Mouse (Mus musculus) hindbrain, embryonic 14.5 days (tissue): ENCODE data around the gene Adora1. TPM values are rescaled to one million over a fixed set of nuclear protein-coding genes. Genes with fewer than 3 reads are reported as not detected.

Experiments used
- ATAC-seq: fragments of 200-750 bp; cut with Nextera tagmentation; 2 replicates; pipeline ENCODE4 v1.8.0; 2017; ENCODE audit warnings: moderate number of reproducible peaks, mild to moderate bottlenecking, moderate TSS enrichment, moderate library complexity; ENCODE audit not compliant: low FRiP score
- DNase-seq: peaks from one replicate; pipeline ENCODE4 v3.0.0-alpha.2; 2015; ENCODE audit warnings: low spot score
- H3K27ac ChIP-seq: fragments of 300-500 bp; sonication (generic); 2 replicates; pipeline ENCODE4 v1.5.1; 2014; ENCODE audit warnings: mild to moderate bottlenecking, moderate library complexity
- H3K27me3 ChIP-seq: fragments of 300-500 bp; sonication (generic); 2 replicates; pipeline ENCODE4 v1.6.1; 2014; ENCODE audit warnings: mild to moderate bottlenecking, low read length, mixed read lengths; ENCODE audit not compliant: control insufficient read depth, insufficient read depth
- H3K36me3 ChIP-seq: fragments of 300-500 bp; sonication (generic); replicated peaks from 2 replicates; pipeline ENCODE4 v1.6.1; 2014; ENCODE audit not compliant: control insufficient read depth, insufficient read depth
- H3K4me1 ChIP-seq: fragments of 300-500 bp; sonication (generic); replicated peaks from 2 replicates; pipeline ENCODE4 v1.6.1; 2014; ENCODE audit warnings: antibody characterized with exemption, low read length, mixed read lengths; ENCODE audit not compliant: control insufficient read depth, insufficient read depth
- H3K4me2 ChIP-seq: fragments of 300-500 bp; sonication (generic); replicated peaks from 2 replicates; pipeline ENCODE4 v1.6.1; 2014; ENCODE audit warnings: mild to moderate bottlenecking, moderate library complexity
- H3K4me3 ChIP-seq: fragments of 300-500 bp; sonication (generic); replicated peaks from 2 replicates; pipeline ENCODE4 v1.5.1; 2014; ENCODE audit warnings: mild to moderate bottlenecking, low read length
- H3K9ac ChIP-seq: fragments of 300-500 bp; sonication (generic); 2 replicates; pipeline ENCODE4 v1.6.1; 2014
- H3K9me3 ChIP-seq: fragments of 300-500 bp; sonication (generic); 2 replicates; pipeline ENCODE4 v1.6.1; 2016; ENCODE audit warnings: low read length; ENCODE audit not compliant: control insufficient read depth
- WGBS: fragments of 180-500 bp; shearing (Covaris S2); extraction: QIAGEN DNeasy Blood & Tissue Kit; methylation state at CpG from one replicate; pipeline ENCODE4 v1.1.7; 2014; 5-methylcytosine and 5-hydroxymethylcytosine counted together
- polyA plus RNA-seq: library from polyadenylated mRNA; unstranded; fragments of >200 nt; fragmentation: Nextera tagmentation; extraction: Ambion mirVana; gene quantifications from 2 replicates; pipeline ENCODE4 v1.2.1, GENCODE M21; 2014

Gene Adora1
- polyA plus RNA-seq = 13.0 and 14.9 TPM in 2 replicates

DNA sequence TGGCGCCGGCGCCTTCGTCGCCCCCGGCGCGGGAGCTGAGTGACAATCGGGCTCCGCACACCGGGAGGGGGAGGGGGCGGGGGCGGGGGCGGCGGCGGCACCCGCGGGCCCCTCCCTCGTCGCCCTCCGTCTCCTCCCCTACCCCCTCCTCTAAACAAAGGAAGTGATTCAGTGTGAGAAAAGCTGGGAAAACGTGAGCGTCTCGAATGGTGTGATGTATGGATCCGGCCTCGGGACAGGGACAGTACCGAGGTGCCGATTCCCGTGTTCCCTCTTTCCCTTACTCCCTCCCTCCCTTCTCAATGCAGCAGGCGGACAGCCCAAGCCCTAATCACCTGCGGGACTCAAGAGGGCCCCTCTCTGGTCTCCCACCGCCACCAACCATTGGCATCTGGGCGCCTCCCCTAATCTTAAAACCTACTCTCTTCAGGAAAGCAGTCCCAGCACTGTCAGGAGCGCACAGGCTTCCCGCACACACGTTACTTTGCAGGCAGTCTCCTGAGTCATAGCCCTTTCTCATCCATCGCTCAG, at the start of gene Adora1:
Gene Adora1 (minus strand): TSS at position 41 of the 531 bp plus-strand sequence.
- WGBS = under 1% methylated on average over 28 of the region's 37 CpGs
- no peaks in the 10 kb centered on the region for H3K36me3 ChIP-seq
- DNase-seq = peak; percentile 48
- no peaks in the 10 kb centered on the region for H3K9me3 ChIP-seq
- ATAC-seq = peak; percentile 21; the same call in 1 of the 2 replicates
- peak within 1 kb of the TSS; percentile 36; the same call in 1 of the 2 replicates for H3K27ac ChIP-seq
- H3K4me3 ChIP-seq = peak within 1 kb of the TSS; percentile 56
- H3K4me2 ChIP-seq = peak within 1 kb of the TSS; percentile 92
- peaks cover 27% of the 10 kb centered on the region for H3K4me1 ChIP-seq
- peaks cover 27% of the 10 kb centered on the region for H3K27me3 ChIP-seq
- peak within 1 kb of the TSS; percentile 68 for H3K9ac ChIP-seq

DNA sequence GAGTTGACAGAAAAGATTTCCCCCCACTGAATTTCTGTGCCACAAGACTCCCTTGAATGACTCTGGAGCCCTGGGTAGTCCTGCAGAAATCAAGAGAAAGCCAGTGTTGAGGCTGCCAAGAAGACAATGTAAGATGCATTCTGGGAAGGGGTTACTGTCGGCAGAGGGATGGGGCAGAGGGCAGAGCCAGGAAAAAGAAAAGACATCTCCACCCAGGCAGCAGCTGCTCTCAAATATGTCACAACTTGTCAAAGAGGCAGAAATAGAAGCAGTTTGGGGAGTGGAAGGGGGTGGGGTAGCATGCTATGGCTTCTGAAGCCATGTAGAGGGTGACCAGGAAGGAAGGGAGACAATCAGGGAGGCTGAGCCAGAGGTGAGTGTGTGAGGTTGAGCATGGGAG, 47.9 kb upstream of the Adora1 start:
- no peak overlapping the region for H3K4me2 ChIP-seq
- ATAC-seq = no peak
- H3K27me3 ChIP-seq = no peaks in the 10 kb centered on the region
- no peak overlapping the region for H3K9ac ChIP-seq
- DNase-seq = no peak
- no peaks in the 10 kb centered on the region for H3K36me3 ChIP-seq
- no peaks in the 10 kb centered on the region for H3K9me3 ChIP-seq
- WGBS = 26% methylated on average over 1 of the region's 1 CpGs
- H3K27ac ChIP-seq = no peak overlapping the region
- no peak overlapping the region for H3K4me3 ChIP-seq
- H3K4me1 ChIP-seq = no peaks in the 10 kb centered on the region

DNA sequence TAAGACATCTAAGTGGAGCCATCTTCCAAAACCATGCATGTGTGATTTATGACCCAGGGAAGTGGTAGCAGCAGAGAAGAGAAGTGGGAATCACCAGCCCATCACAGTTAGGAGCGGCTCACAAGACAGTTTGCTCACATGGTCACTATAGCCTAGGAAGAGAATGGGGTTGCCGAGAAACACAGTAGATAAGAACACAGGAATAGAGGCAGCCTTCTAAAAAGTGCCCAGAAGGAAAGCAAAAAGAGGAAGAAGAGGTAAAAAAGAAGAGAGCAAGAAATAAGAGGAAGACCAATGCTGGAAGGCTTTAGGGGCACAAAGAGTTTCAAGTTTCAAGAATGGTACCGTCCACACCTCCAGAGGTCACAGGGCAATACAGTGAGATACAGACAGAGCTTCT, 47.1 kb upstream of the Adora1 start:
- WGBS = 90% methylated on average over 3 of the region's 3 CpGs
- no peaks in the 10 kb centered on the region for H3K36me3 ChIP-seq
- H3K9ac ChIP-seq = no peak overlapping the region
- H3K4me3 ChIP-seq = no peak overlapping the region
- no peak overlapping the region for H3K27ac ChIP-seq
- no peak overlapping the region for H3K4me2 ChIP-seq
- no peak for ATAC-seq
- no peaks in the 10 kb centered on the region for H3K9me3 ChIP-seq
- no peaks in the 10 kb centered on the region for H3K4me1 ChIP-seq
- no peaks in the 10 kb centered on the region for H3K27me3 ChIP-seq
- no peak for DNase-seq

DNA sequence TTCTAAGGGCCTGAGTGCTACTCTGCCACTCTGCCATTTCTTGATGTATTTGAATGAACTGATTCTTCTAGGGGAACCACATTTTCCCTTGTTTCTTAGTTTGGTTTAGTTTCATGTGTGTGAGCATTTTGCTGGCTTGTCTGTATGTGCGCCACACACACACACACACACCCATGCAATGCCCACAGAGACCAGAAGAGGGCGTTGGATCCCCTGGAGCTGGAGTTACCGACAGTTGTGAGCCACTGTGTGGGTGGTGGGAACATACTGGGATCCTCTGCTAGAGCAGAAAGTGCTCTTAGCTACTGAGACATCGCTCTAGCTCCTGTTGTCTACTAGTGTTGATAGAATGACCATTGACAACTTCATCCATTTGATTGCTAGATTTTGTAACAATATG, 46.3 kb upstream of the Adora1 start:
- ATAC-seq (no peak), DNase-seq (no peak)
- H3K27me3 ChIP-seq = no peaks in the 10 kb centered on the region
- H3K27ac ChIP-seq = no peak overlapping the region
- H3K4me3 ChIP-seq = no peak overlapping the region
- H3K9me3 ChIP-seq = no peaks in the 10 kb centered on the region
- no peak overlapping the region for H3K4me2 ChIP-seq
- no peaks in the 10 kb centered on the region for H3K36me3 ChIP-seq
- no peaks in the 10 kb centered on the region for H3K4me1 ChIP-seq
- H3K9ac ChIP-seq = no peak overlapping the region
- 69% methylated on average over 4 of the region's 4 CpGs for WGBS

DNA sequence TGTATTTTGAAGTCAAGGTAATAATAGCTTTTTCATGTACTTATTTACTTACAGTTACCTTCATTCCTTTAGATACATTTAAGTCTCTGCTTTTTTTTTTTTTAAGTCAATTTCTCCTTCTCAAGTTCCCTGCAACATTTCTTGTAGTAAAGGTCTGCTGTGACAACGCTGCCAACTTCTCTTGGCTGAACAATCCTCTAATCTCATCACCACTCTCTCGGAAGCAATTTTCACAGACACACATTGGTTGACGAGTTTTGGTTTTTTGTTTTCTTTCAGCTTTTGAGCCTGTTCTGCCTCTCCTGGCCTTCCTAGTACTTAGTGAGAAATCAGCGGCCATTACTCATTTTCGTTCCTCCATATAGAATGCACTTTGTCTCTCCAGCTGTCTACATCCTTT, 44.9 kb upstream of the Adora1 start:
- H3K27me3 ChIP-seq = no peaks in the 10 kb centered on the region
- no peak for DNase-seq
- no peak for ATAC-seq

DNA sequence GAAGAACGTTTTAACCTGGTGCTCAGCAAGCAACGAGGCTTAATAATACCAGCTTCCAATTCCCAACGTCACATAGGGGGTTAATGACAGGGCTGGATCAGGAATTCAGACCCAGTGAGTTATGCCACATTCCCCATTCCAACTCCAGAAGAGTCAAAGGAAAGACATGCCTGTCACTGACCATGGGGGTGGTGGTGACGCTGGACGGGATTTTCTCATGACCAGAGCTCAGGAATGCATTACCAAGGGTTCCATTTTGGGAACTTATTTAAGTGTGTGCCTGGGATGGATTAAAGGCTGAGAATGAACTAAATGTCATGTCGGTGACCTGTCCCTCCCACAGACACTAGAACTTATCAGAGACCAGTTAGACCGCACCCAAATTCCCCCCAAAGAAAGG, 41.6 kb upstream of the Adora1 start:
- Histone ChIP-seq H3K4me1 (peaks cover 5% of the 10 kb centered on the region; the same call in 1 of the 2 replicates), H3K4me3 (no peak overlapping the region), H3K36me3 (no peaks in the 10 kb centered on the region), H3K9me3 (no peaks in the 10 kb centered on the region), H3K4me2 (no peak overlapping the region), H3K9ac (no peak overlapping the region), H3K27ac (no peak overlapping the region), H3K27me3 (no peaks in the 10 kb centered on the region)
- DNase-seq (no peak), ATAC-seq (no peak)
- WGBS = 85% methylated on average over 7 of the region's 7 CpGs

More for the DNA sequence above, 44.9 kb upstream of the Adora1 start:
- 89% methylated on average over 5 of the region's 5 CpGs for WGBS
- H3K27ac ChIP-seq = no peak overlapping the region
- no peaks in the 10 kb centered on the region for H3K9me3 ChIP-seq
- H3K4me1 ChIP-seq = no peaks in the 10 kb centered on the region
- H3K4me2 ChIP-seq = no peak overlapping the region
- H3K4me3 ChIP-seq = no peak overlapping the region
- no peaks in the 10 kb centered on the region for H3K36me3 ChIP-seq
- no peak overlapping the region for H3K9ac ChIP-seq

DNA sequence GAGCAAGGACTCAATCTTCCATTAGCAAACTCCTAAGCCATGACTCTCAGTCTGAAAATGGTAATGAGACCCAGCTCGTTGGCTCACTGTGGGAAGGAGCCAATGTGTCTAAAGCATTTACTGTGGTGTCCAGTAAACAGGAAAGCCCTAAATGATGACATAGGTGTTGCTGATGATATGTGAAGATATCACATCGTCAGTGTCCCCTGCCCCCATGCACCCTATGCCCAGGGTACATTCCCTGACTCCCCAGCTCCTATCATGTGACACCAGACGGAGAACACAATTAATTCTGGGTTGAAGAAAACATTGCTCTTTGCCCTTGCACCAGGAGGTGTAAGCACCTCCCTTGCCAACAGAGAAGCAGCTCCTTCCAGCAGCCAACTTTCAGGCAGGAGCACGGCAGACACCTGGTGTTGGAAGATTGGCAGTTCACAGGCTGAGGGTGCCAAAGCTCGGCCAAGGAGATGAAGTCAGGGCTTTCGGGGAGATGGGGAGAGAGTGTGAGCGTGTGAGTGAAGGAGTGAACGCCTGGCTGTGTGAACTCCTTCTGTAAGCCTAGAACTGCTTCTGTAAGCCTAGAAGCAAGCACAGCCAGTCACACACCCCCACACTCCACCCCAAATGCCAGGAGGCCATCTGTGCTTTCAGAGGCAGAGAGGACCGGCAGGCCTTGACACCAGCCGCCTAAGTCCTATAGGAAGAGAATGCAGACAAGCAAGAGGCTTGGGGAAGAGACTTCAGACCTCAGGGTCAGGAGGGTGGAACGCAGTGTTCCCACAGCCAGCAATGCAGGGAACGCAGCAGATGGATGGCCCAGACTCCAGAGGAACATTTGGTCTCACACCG, 40.6 kb upstream of the Adora1 start:
- Histone ChIP-seq H3K27ac (no peak overlapping the region), H3K27me3 (no peaks in the 10 kb centered on the region), H3K36me3 (no peaks in the 10 kb centered on the region), H3K9me3 (no peaks in the 10 kb centered on the region), H3K4me1 (peaks cover 5% of the 10 kb centered on the region; the same call in 1 of the 2 replicates), H3K4me3 (no peak overlapping the region), H3K4me2 (no peak overlapping the region), H3K9ac (no peak overlapping the region)
- 74% methylated on average over 13 of the region's 13 CpGs for WGBS
- ATAC-seq (no peak), DNase-seq (no peak)

DNA sequence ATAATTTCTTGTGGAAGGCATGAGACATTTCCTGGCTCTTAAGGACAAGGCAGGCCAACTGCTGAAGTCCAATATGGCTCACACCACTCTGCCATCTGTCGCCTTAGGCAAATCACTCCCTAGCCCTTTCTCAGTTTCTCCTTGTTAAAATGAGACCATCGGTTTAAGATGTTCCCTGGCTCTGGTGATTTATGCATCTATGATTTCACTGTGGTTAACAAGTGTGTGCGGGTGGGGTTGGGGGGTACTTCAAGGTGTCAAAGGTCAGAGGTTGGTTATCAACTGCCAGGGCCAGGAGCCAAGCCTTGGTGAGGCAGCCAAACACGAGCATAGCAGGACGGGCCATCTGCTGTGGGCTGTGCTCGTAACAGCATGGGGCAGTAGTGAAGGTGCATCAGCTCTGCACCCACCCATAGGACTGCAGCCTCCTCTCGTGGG, 39.3 kb upstream of the Adora1 start:
- no peaks in the 10 kb centered on the region for H3K27me3 ChIP-seq
- WGBS = 78% methylated on average over 7 of the region's 7 CpGs
- H3K27ac ChIP-seq = peak overlapping the region; percentile 64; the same call in 1 of the 2 replicates
- no peak overlapping the region for H3K9ac ChIP-seq
- no peak overlapping the region for H3K4me3 ChIP-seq
- H3K9me3 ChIP-seq = no peaks in the 10 kb centered on the region
- DNase-seq (no peak), ATAC-seq (no peak)
- H3K4me1 ChIP-seq = peaks cover 5% of the 10 kb centered on the region; the same call in 1 of the 2 replicates
- H3K4me2 ChIP-seq = no peak overlapping the region
- no peaks in the 10 kb centered on the region for H3K36me3 ChIP-seq

DNA sequence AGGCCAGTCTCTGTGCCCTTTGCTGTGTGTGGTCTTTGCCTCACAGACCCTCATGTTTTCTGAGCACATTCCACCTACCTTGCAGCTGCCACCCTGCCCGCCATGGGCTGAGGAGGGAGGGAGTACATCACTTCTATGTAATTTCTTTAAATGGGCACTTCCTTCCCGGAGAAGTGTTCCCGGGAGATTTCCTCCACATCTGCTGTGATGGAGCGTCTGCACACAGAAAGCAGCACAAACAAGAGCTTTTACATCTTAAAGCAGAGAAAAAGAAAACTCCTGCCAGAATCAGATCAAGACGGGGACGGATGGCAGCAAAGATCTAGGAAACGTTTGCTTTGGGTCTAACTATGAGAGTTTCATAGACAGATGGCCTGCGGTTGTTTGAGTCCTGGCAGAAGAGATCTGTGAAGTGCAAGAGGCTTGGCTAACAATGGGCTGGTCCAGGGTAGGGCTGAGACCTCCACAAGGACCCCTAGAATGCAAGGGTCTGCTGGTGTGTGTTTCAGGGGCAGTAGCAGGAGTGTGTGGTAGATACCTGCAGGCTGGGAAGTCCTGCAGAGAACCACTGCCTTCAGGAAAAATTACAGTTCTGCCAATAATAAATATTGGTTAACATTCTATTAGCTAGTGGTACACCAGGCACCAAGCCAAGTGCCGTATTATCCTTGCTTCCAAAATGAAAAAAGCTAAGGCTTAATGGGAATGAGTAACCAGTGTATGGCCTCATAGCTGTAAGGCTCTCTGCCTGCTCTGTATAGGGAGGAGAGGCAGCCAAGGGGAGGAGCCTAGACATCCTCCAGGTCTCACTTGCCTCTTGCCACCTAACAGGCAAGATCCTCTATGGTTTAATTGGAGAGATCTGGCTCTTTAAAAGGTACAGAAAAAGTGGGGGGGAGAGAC, 38.5 kb upstream of the Adora1 start:
- Histone ChIP-seq H3K9ac (peak overlapping the region; percentile 2; the same call in 1 of the 2 replicates), H3K4me1 (peaks cover 5% of the 10 kb centered on the region; the same call in 1 of the 2 replicates), H3K36me3 (no peaks in the 10 kb centered on the region), H3K4me3 (no peak overlapping the region), H3K27me3 (no peaks in the 10 kb centered on the region), H3K27ac (peak overlapping the region; percentile 64), H3K9me3 (no peaks in the 10 kb centered on the region), H3K4me2 (no peak overlapping the region)
- WGBS = 51% methylated on average over 9 of the region's 9 CpGs
- no peak for DNase-seq
- peak; percentile 55; the same call in 1 of the 2 replicates for ATAC-seq
